Comparison of ENCODE assay signal across 17 mouse cellular contexts in the genomic region with DNA sequence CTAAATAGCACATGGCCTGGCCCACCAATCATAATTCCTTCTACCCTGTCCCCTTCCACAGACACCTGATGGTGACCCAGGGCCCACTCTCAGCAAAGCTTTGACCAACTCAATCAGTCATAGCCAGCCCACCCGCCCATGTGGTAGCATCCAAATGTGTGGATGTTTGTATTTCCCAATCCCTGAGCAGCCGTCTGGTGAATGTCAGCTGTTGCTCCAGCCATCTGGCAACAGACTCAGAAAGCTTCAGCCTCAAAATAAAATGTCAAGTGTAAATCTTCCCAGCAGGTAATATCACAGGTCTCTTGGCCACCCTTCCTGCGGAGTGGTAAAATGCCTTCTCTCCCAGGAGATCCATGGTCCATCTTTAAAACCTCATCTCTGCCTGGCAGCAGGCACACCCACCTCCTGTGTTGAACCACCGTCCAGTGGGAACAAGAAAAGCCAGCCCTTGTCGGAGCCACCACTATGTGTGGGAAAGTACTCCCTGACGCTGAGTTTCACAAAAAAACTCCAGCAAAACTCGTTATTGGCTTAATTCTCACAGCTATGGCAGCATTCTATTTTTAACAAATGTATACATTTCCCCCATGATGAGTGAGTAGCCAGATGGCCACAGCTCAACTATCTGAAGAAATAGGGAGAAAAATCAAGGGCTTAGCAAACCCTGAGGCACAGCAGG.
DNase-seq lines count a peak whose midpoint lies in the region; ATAC-seq and TF ChIP-seq lines count a peak whose summit lies in the region.
"Had no signal": no experiment of that assay in that cellular context is flagged by ENCODE, and none has a peak within 500 bp of the region (broad histone marks: within the 10 kb centered on the region; RNA-seq: fewer than 3 reads in every experiment).

No protein-coding gene starts in this region.

- no peak for TF ChIP-seq EP300 in lung, postnatal 0 days (IDR thresholded peaks at IDR 0.05)

- TF ChIP-seq POLR2A in brain, embryonic 14.5 days (IDR thresholded peaks at IDR 0.05; ENCODE audit: borderline replicate concordance, extremely low read depth, insufficient read depth, insufficient read length, poor library complexity, severe bottlenecking), result no peak

- no peak for TF ChIP-seq CTCF in lung, postnatal 0 days (IDR thresholded peaks at IDR 0.05)
- no peak for TF ChIP-seq CTCF in brain, embryonic 14.5 days (IDR thresholded peaks at IDR 0.05; ENCODE audit: borderline replicate concordance, extremely low read depth, insufficient read depth, insufficient read length)

- no peaks in the 10 kb centered on the region for H3K4me1 ChIP-seq in lung, postnatal 0 days (ENCODE audit: insufficient read depth, low read depth, low read length)
- H3K4me1 ChIP-seq in heart, embryonic 11.5 days (ENCODE audit: control insufficient read depth, insufficient read depth, low read length), result peaks cover 2% of the 10 kb centered on the region; the same call in 1 of the 2 replicates

- H3K9me3 ChIP-seq in lung, postnatal 0 days (ENCODE audit: low read length), result no peaks in the 10 kb centered on the region
- no peaks in the 10 kb centered on the region for H3K9me3 ChIP-seq in heart, embryonic 11.5 days (replicated peaks; ENCODE audit: control insufficient read depth, low read length)
- H3K9me3 ChIP-seq: embryonic facial prominence, embryonic 12.5 days; heart, embryonic 10.5 days; neural tube, embryonic 15.5 days had no signal

- H3K36me3 ChIP-seq in lung, postnatal 0 days (ENCODE audit: insufficient read depth, low read length), result no peaks in the 10 kb centered on the region
- no peaks in the 10 kb centered on the region for H3K36me3 ChIP-seq in heart, embryonic 11.5 days (ENCODE audit: control insufficient read depth, insufficient read depth, low read length)
- H3K36me3 ChIP-seq: embryonic facial prominence, embryonic 12.5 days; heart, embryonic 10.5 days; neural tube, embryonic 15.5 days had no signal

- intact Hi-C loops in heart, postnatal 36 days (cut with DNase I), result no loop called here

- WGBS in lung, postnatal 0 days, result 56% methylated on average over 7 of the region's 7 CpGs
- 63% methylated on average over 7 of the region's 7 CpGs for WGBS in heart, embryonic 11.5 days (ENCODE audit: insufficient replicate concordance)

- ATAC-seq in frontal cortex, adult (ENCODE audit: low TSS enrichment), result peak; percentile 63
- peak; percentile 41; the same call in 1 of the 2 replicates for ATAC-seq in lung, postnatal 0 days
- no peak for ATAC-seq in heart, embryonic 11.5 days (replicated peaks; ENCODE audit: insufficient number of reproducible peaks, low FRiP score, low TSS enrichment)

- H3K4me2 ChIP-seq in lung, postnatal 0 days (replicated peaks; ENCODE audit: low read depth, low read length), result no peak overlapping the region
- H3K4me2 ChIP-seq in heart, embryonic 11.5 days, result no peak overlapping the region
- H3K4me2 ChIP-seq: embryonic facial prominence, embryonic 12.5 days; liver, embryonic 11.5 days; neural tube, embryonic 15.5 days had no signal

- no peak overlapping the region for H3K4me3 ChIP-seq in lung, postnatal 0 days (ENCODE audit: low read depth, low read length)
- H3K4me3 ChIP-seq in heart, embryonic 11.5 days (ENCODE audit: low read depth, low read length), result no peak overlapping the region
- H3K4me3 ChIP-seq: embryonic facial prominence, embryonic 12.5 days; heart, embryonic 10.5 days; neural tube, embryonic 15.5 days had no signal

- no peak for DNase-seq in frontal cortex, postnatal 10 days (ENCODE audit: low spot score in 2 of 2)
- DNase-seq in lung, postnatal 0 days (ENCODE audit: low spot score), result peak; percentile 49
- no peak for DNase-seq in lung, postnatal 14 days
- peak; percentile 54 for DNase-seq in brain, embryonic 14.5 days (ENCODE audit: low read depth)
- peak; percentile 48 to 66 for DNase-seq in layer of hippocampus, postnatal 36 days
- no peak for DNase-seq in heart, postnatal 36 days
- DNase-seq: adrenal gland, postnatal 14 days; cerebellum, postnatal 25 days; gastrocnemius, postnatal 25 days; kidney, adult 18-20 months; kidney, postnatal 25 days had no signal

- no peak overlapping the region for H3K9ac ChIP-seq in lung, postnatal 0 days (replicated peaks; ENCODE audit: low read depth)
- no peak overlapping the region for H3K9ac ChIP-seq in heart, embryonic 11.5 days (ENCODE audit: low read depth, low read length)
- H3K9ac ChIP-seq: embryonic facial prominence, embryonic 12.5 days; neural tube, embryonic 15.5 days had no signal

- H3K27me3 ChIP-seq in lung, postnatal 0 days (replicated peaks; ENCODE audit: insufficient read depth, low read length), result no peaks in the 10 kb centered on the region
- H3K27me3 ChIP-seq in heart, embryonic 11.5 days (ENCODE audit: control insufficient read depth, insufficient read depth, low read length), result peaks cover 2% of the 10 kb centered on the region; the same call in 1 of the 2 replicates
- H3K27me3 ChIP-seq: embryonic facial prominence, embryonic 12.5 days; neural tube, embryonic 15.5 days had no signal

- H3K27ac ChIP-seq in lung, postnatal 0 days (ENCODE audit: low read length), result no peak overlapping the region
- no peak overlapping the region for H3K27ac ChIP-seq in heart, embryonic 11.5 days (ENCODE audit: low read depth, low read length)
- H3K27ac ChIP-seq: embryonic facial prominence, embryonic 12.5 days; heart, embryonic 10.5 days; neural tube, embryonic 15.5 days had no signal

Comparison
In these comparisons a context has a peak if more than half of its experiments do, and no peak if none do; other contexts are left out.
1. DNase-seq: peak in lung, postnatal 0 days (single experiment), brain, embryonic 14.5 days (single experiment) and layer of hippocampus, postnatal 36 days (2 of 2); none in frontal cortex, postnatal 10 days (0 of 2), lung, postnatal 14 days (single experiment) and heart, postnatal 36 days (0 of 2).